Mouse (Mus musculus): Measurements from ENCODE around the gene Csf1.
"Not testable (repeated sequence)": the region's sequence is repeated elsewhere in the genome, so short reads cannot be mapped to it uniquely, and the experiment has no call there.

The Csf1 gene

DNA sequence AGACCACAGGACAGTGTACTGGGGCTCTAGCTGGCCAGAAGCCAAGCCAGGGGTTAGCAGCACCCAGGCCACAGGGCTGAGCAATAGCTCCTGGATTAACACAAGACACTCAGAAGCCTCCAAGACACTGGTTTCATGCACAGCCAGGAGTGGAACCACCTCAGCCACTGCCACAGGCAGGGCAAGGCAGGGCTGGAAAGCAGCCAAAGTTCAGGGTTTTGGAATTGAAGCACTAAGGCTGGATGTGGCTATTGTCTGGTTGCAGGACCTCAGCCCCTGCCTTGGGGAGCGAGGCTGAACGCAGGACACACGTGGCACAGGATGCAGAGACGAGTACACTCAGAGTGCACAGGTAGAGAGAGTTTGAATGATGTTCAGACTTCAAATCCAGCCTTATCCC is 10.8 kb downstream of the Csf1 start:
- no peak for DNase-seq (ENCODE audit: low read depth, low spot score)

DNA sequence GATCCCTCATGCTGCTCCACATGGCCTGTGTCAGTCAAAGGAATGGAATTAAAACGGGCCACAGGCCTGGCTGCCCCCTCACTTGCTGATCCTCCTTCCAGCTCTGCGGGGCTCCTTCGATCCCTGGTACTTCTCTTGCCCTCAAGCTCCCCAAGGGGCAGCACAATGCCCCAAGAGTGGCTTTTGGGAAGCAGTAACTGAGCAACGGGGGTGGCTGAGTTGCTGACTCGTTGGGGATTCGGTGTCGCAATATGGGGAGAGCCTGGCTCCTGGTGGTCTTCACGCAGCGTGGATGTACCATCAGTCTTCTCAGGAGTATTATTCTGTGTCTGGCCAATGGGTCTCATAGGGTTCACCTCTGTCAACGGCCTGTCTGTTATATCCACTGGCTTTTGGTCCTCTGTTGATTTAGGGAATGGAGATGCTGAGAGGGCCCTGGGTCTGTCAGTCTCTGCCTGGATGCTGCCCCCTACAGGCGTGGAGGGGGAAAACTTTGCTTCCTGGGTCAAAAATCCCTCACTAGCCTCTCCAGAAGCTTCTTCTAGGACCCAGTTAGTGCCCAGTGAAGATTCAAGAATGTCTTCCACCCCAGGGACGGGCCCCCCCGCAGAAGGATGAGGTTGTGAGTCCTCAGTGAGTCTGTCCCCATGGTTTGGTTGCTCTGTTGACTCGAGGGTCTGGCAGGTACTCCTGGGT is 11.9 kb downstream of the Csf1 start:
- DNase-seq (ENCODE audit: low read depth, low spot score), result no peak

DNA sequence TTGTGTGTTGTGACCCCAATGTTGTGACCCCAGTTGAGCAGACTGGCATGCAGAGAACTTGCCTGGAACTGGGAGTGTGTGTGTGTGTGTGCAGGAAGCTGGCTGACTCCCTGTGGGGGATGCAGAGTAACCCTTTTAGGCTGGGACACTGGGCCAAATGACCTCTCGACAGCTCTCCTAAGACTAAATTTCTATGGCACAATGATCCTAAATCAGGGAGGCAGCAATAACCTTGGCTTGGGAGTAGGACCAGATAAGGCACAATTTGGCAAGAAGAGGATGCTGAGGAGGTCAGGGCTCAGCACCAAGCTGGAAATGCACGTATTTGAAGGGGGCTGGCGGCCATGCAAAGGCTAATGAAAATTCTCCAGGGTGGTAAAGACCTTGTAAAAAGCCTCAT is 14.2 kb downstream of the Csf1 start:
- no peak for DNase-seq (ENCODE audit: low read depth, low spot score)

- no peak for DNase-seq (ENCODE audit: low read depth, low spot score)
These were observed 16.6 kb downstream of the Csf1 start for GRCm38 (mm10) chr3:107743650-107744049.

GRCm38 (mm10) chr3:107743107-107743506 is 17.2 kb downstream of the Csf1 start:
- DNase-seq (ENCODE audit: low read depth, low spot score), result no peak

DNA sequence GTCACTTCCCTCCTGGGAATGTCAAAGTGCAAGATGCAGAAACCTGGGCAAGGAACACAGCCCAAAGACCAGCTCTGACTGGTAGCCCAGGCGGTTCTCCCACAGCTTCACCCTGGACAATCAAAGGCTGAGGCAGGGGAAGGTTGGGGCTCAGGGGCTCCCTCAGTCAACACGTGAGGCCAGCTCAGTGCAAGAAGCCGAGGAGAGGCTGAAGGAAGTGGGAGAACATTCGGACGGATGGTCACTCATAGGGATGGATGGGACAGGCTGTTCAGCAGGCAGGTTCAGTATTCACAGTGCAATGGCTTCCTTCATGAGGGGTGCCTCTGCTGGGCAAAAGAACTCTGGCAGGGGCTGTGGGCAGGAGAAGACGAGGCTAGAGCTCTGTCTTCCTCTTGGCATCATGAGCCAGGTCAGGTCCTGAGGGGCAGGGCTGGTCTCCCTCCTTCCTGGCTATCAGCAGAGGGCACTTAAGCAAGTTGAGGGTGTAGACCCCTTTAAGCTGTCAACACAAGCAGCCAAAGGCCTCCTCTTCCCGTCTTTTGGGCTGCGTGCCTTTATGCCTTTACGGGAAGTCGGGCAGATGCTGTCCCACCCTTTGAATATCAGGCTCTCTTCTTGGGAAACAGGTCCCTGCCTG is 18.1 kb downstream of the Csf1 start:
- no peak for DNase-seq (ENCODE audit: low read depth, low spot score)

- no peak for DNase-seq (ENCODE audit: low read depth, low spot score)
These were observed 18.9 kb downstream of the Csf1 start for GRCm38 (mm10) chr3:107741387-107741786.

GRCm38 (mm10) chr3:107740578-107741207 is 19.6 kb downstream of the Csf1 start:
- no peak for DNase-seq (ENCODE audit: low read depth, low spot score)

- DNase-seq (ENCODE audit: low read depth, low spot score), result no peak
These were observed 20.3 kb downstream of the Csf1 start for GRCm38 (mm10) chr3:107739966-107740365.

- no peak for DNase-seq (ENCODE audit: low read depth, low spot score)
These were observed 20.8 kb downstream of the Csf1 start for GRCm38 (mm10) chr3:107739456-107739855.

DNA sequence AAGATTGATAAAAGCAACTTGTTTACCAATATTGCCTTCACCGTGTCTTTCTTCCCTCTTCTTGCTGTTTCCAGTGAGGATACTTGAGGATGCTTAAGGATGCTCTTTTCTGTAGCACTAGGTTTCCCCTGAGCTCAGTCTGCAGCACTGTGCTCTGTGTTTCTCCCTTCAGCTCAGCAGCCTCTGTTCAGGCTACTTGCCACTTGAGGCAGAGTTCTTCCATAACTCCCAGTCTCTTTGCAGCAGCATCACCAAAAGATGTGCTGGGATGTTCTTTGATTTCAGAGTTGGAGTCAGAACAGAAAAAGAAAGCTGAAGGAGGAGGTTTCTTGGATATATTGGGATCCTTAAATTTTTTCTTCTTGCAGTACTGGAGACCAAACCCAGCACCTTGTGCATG is 21.6 kb downstream of the Csf1 start:
- DNase-seq (ENCODE audit: low read depth, low spot score), result no peak

- DNase-seq (ENCODE audit: low read depth, low spot score), result no peak
These were observed 22.6 kb downstream of the Csf1 start for GRCm38 (mm10) chr3:107737609-107738190.

GRCm38 (mm10) chr3:107735620-107736019 is 24.6 kb downstream of the Csf1 start:
- DNase-seq (ENCODE audit: low read depth, low spot score), result not testable (repeated sequence)

- no peak for DNase-seq (ENCODE audit: low read depth, low spot score)
These were observed 26.9 kb downstream of the Csf1 start for GRCm38 (mm10) chr3:107733329-107733728.

GRCm38 (mm10) chr3:107730236-107730635 is 30.0 kb downstream of the Csf1 start:
- no peak for DNase-seq (ENCODE audit: low read depth, low spot score)

DNA sequence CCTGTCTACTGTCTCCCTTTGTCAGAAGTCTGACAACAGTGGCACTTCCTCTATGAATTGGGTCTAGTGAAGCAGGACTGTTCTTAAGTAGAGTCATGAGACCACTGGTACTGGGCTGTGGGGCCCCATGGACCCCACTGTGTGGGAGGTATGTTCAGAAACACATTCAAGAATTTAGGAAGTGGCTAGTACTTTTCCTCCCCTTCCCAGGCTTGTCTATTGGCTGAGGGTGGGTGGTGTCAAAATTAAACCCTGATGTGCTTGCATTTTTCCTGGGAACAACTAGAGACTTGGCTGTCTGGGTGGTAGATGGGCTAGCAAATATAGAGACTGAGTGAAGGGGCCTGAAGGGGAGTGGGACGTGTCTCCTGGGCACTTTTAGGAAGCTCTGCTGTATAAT is 31.8 kb downstream of the Csf1 start:
- DNase-seq (ENCODE audit: low read depth, low spot score), result no peak

DNA sequence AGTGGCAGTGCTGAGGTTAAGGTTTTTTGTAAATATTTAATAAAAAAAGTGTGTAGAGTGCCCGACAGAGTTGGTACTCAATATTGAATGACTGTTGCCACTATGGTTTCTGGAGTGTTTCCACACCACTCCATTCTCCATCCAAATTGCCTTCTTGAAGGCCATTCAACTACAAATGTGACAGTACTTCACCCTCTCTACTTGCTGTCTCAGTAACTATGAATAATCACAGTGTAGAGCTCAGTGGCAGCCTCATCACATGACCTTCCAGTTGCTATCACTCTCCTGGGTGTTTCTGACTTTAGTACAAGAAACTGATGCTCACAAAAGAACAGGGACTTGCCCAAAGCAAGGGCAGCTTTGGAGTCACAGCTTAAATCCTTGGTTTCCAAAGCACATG is 44.3 kb downstream of the Csf1 start:
- no peak for DNase-seq (ENCODE audit: low read depth, low spot score)

DNA sequence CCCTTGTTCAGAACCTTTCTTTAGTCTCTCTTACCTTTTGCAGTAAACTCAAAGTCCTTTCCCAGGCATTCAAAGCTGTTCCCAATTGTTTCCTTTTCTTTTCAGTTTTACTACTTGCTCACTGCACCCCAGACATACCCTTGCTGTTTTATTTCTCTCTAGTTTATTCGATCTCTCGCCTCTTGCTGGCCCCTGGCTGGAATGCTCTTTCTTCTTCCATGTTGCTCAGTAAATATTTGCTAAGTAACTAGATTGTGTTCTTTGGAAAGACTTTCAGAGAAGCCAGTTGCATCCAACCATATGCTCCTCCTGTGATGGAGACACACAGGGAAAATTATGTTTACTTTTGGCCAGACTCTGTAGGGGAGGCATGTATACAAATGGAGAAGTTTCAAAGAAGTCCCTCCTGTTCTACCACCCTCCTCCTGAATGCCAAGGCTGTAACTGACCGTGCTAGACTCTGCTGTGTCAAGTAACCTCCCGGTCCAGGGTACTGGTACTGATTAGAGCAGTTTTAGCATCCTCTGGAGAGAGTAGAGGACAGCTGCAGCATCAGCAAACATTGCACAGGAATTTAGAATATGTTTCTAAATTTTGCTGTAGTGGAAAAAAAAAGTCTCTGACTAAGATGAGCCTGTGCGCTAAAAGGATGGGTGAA is 45.9 kb downstream of the Csf1 start:
- no peak for DNase-seq (ENCODE audit: low read depth, low spot score)

DNA sequence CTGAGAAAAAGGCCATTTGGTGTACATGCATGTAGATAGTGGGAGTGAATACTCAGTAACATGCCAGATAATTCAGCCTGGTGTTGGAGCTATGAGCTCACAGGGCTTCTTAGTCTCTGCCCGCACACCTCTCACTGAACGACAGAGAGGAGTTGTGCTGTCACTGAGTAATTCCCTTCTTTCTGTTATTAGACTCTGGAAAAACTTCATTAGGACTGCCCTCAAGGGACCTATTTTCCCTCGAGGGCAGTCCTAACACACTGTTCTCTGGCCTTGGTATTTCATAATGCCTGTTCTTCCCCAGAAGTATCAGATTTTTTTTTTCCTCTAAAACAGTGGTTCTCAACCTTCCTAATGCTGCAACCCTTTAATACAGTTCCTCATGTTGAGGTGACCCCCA is 48.2 kb downstream of the Csf1 start:
- DNase-seq (ENCODE audit: low read depth, low spot score), result no peak

- DNase-seq (ENCODE audit: low read depth, low spot score), result no peak
These were observed 51.1 kb downstream of the Csf1 start for GRCm38 (mm10) chr3:107709156-107709555.

DNA sequence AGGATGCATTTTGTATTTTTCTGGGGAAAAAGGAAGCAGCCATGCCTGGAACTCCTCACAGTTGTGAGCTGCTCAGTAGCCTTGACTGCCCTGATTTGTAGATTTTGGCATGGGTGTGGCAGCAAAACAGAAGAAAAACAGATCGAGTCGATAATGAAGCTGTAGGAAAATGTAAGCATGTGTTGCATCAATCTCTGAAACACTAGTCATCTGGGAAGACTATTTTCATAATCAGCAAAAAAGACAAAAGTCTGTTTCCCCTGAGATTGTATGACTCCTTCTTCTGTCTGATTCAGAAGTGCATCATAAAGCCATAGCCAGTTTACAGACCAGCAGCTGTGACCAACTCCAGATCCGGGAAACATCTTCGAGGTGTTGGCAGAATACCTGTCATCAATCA is 53.0 kb downstream of the Csf1 start:
- no peak for DNase-seq (ENCODE audit: low read depth, low spot score)

GRCm38 (mm10) chr3:107706164-107706563 is 54.1 kb downstream of the Csf1 start:
- DNase-seq (ENCODE audit: low read depth, low spot score), result no peak

All from retina, adult 2 months (tissue).